Mouse (Mus musculus): ENCODE results near the gene Olfr1444.
A peak's percentile ranks its signal among the peaks of the same experiment; 100 is the strongest.

GRCm38 (mm10) chr19:12824549-12824948 is 32.5 kb upstream of the Olfr1444 start:
- peak in 1 of 2 experiments; percentile 54; a peak in 2 of 4 replicates for TF ChIP-seq CTCF (conservative IDR thresholded peaks at IDR 0.05 in 1 of 2, IDR thresholded peaks at IDR 0.05 in 1 of 2; ENCODE audit: low read depth in 2 of 2, low read length in 2 of 2)
- no peak for TF ChIP-seq NRF1 (IDR thresholded peaks at IDR 0.05; ENCODE audit: low read depth, low read length)
- TF ChIP-seq ELF1 (IDR thresholded peaks at IDR 0.05; ENCODE audit: low read depth, low read length) = no peak
- TF ChIP-seq ZC3H11A (IDR thresholded peaks at IDR 0.05; ENCODE audit: low read depth, low read length) = no peak
- TF ChIP-seq MAX (IDR thresholded peaks at IDR 0.05; ENCODE audit: low read length) = no peak
- TF ChIP-seq TBP (conservative IDR thresholded peaks at IDR 0.05; ENCODE audit: low read depth, low read length) = no peak
- TF ChIP-seq UBTF (IDR thresholded peaks at IDR 0.05; ENCODE audit: low read depth, low read length) = no peak
- TF ChIP-seq ETS1 (conservative IDR thresholded peaks at IDR 0.05; ENCODE audit: low read depth, low read length) = no peak
- TF ChIP-seq ZNF384 (IDR thresholded peaks at IDR 0.05; ENCODE audit: low read depth, low read length) = no peak
- TF ChIP-seq E2F4 (IDR thresholded peaks at IDR 0.05; ENCODE audit: insufficient replicate concordance, low read depth, low read length) = no peak
